Mouse (Mus musculus) G1E-ER4 (cell line): ENCODE data around the gene Tmem178. TPM values are rescaled to one million over a fixed set of nuclear protein-coding genes. Genes with fewer than 3 reads are reported as not detected.

Experiments used
- GATA1 ChIP-seq: IDR thresholded peaks from one replicate; pipeline ENCODE4 v1.8.0; 2012; ENCODE audit warnings: low read length, inconsistent platforms
- polyA plus RNA-seq: library from polyadenylated mRNA; stranded (reverse); fragments of >175 nt; gene quantifications from 2 replicates; pipeline ENCODE4 v1.2.3, GENCODE M21; 2012

Gene Tmem178
- polyA plus RNA-seq, 1 experiment: not detected

GRCm38 (mm10) chr17:81010199-81010598 is 65.8 kb downstream of the Tmem178 start:
- no peak for TF ChIP-seq GATA1

GRCm38 (mm10) chr17:81010844-81011685 is 66.6 kb downstream of the Tmem178 start:
- TF ChIP-seq GATA1: no peak

- TF ChIP-seq GATA1: no peak
These were observed 71.5 kb downstream of the Tmem178 start for GRCm38 (mm10) chr17:81015814-81016447.

GRCm38 (mm10) chr17:81017132-81017531 is 72.7 kb downstream of the Tmem178 start:
- no peak for TF ChIP-seq GATA1

GRCm38 (mm10) chr17:81027331-81027730 is 82.9 kb downstream of the Tmem178 start:
- no peak for TF ChIP-seq GATA1

- TF ChIP-seq GATA1: peak; percentile 74
These were observed 87.5 kb downstream of the Tmem178 start for GRCm38 (mm10) chr17:81031830-81032442.

GRCm38 (mm10) chr17:81032957-81033356 is 88.5 kb downstream of the Tmem178 start:
- TF ChIP-seq GATA1: no peak

- TF ChIP-seq GATA1: no peak
These were observed 90.9 kb downstream of the Tmem178 start for GRCm38 (mm10) chr17:81035354-81035753.

- no peak for TF ChIP-seq GATA1
These were observed 94.4 kb downstream of the Tmem178 start for GRCm38 (mm10) chr17:81038707-81039408.

GRCm38 (mm10) chr17:81041662-81042061 is 97.2 kb downstream of the Tmem178 start:
- TF ChIP-seq GATA1: no peak

- no peak for TF ChIP-seq GATA1
These were observed 99.9 kb downstream of the Tmem178 start for GRCm38 (mm10) chr17:81044356-81044755.

- no peak for TF ChIP-seq GATA1
These were observed 100.7 kb downstream of the Tmem178 start for GRCm38 (mm10) chr17:81045115-81045514.

GRCm38 (mm10) chr17:81045525-81046150 is 101.2 kb downstream of the Tmem178 start:
- TF ChIP-seq GATA1: no peak

GRCm38 (mm10) chr17:81047930-81048564 is 103.6 kb downstream of the Tmem178 start:
- TF ChIP-seq GATA1: no peak

Other genes with a start within 250 kb of the Tmem178 start
- not detected in 2 replicates for gene Map4k3, start 216.1 kb upstream of the Tmem178 start, polyA plus RNA-seq
- 1.2 and 2.0 TPM in 2 replicates for gene Thumpd2, start 120.5 kb downstream of the Tmem178 start, polyA plus RNA-seq